Mouse (Mus musculus) gastrocnemius, adult 2 months (tissue): Measurements from ENCODE around the gene Cenpt. TPM values are rescaled to one million over a fixed set of nuclear protein-coding genes. Genes with fewer than 3 reads are reported as not detected.

Source experiments
- DNase-seq: peaks from one replicate; pipeline ENCODE4 v3.0.0; 2022
- H3K27ac ChIP-seq: fragments of 200-600 bp; 2 replicates; pipeline ENCODE4 v1.8.1; 2022; ENCODE audit warnings: mild to moderate bottlenecking
- H3K4me3 ChIP-seq: fragments of 200-600 bp; 2 replicates; pipeline ENCODE4 v1.8.1; 2022; ENCODE audit warnings: mild to moderate bottlenecking, moderate library complexity
- CTCF ChIP-seq: fragments of 200-600 bp; IDR thresholded peaks from 2 replicates; pipeline ENCODE4 v1.8.1; 2022; ENCODE audit warnings: antibody characterized with exemption, mild to moderate bottlenecking, moderate library complexity
- intact Hi-C: fragments of 180-260 bp; cut with DNase I; formaldehyde crosslinking; loops from one replicate; pipeline ENCODE4 v1.15.1; 2025
- long read RNA-seq, 2 experiments: library from polyadenylated mRNA; stranded (forward); transcript quantifications; one replicate each; pipeline ENCODE4 v2.0.0; 2021
- total RNA-seq, 2 experiments: library from RNA; stranded (reverse); gene quantifications; 2 replicates each; pipeline ENCODE4 v1.2.3; 2021

Gene Cenpt
- total RNA-seq, result 1 to 10 TPM; 1.0 to 1.8 TPM
- long read RNA-seq, experiment 1, partial matches to known transcripts, result 0 of 3 reads
- long read RNA-seq, experiment 1, other reads (novel, unspliced or antisense), result 1 of 3 reads
- long read RNA-seq, experiment 2, partial matches to known transcripts, result 0 of 2 reads
- long read RNA-seq, experiment 2, other reads (novel, unspliced or antisense), result 2 of 2 reads

- intact Hi-C loops, result loop anchor here (5.0 kb wide), 2 partner anchors 49 to 79 kb away; partner anchors contain the start of genes Ctrl and Pskh1
- peak within 1 kb of the TSS; percentile 97 for H3K4me3 ChIP-seq
- no peak for TF ChIP-seq CTCF
- peak within 1 kb of the TSS; percentile 79 for H3K27ac ChIP-seq
- DNase-seq, result no peak
Observed at GRCm38 (mm10) chr8:105853178-105853577, at the start of gene Cenpt. Gene Cenpt, minus strand, starts transcription at chr8:105853278.

DNA sequence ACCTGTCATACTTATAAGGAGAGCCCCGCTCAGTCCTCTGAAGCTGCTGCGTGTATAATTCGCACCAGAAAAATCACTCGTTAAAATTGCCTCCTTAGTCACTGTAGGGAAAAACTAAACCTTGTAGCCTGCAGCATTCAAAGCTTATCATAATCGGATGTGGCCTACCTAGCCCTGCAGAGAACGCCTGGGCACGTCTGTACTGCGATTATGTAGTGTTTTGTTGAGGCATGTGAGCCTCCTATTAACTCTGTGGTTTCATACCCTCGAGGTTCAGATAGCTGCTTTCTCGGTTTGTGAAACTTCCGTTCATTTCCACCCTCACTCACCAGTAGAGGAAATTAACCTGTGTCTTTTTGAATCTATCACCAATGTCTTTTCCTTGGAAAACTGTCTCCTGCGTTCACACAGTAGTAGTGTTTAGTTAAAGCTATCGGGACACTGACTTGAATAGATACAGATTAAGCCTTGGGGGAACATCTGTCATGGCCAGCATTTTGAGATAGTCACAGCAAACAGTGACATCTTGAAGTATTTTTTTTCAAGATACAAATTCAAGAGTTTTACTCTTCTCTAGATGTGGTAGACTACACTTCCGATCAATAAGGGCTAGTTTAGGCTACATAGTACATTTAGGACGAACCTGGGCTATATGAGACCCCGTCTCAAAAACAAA lies 48.0 kb upstream of the Cenpt start:
- TF ChIP-seq CTCF, result no peak
- DNase-seq, result no peak
- Histone ChIP-seq H3K4me3 (peak overlapping the region; percentile 93), H3K27ac (peak overlapping the region; percentile 98)
- intact Hi-C loops, result loop anchor here (1.0 to 5.0 kb wide), 2 partner anchors 49 to 110 kb away; partner anchors contain the start of genes Cenpt and Ddx28

DNA sequence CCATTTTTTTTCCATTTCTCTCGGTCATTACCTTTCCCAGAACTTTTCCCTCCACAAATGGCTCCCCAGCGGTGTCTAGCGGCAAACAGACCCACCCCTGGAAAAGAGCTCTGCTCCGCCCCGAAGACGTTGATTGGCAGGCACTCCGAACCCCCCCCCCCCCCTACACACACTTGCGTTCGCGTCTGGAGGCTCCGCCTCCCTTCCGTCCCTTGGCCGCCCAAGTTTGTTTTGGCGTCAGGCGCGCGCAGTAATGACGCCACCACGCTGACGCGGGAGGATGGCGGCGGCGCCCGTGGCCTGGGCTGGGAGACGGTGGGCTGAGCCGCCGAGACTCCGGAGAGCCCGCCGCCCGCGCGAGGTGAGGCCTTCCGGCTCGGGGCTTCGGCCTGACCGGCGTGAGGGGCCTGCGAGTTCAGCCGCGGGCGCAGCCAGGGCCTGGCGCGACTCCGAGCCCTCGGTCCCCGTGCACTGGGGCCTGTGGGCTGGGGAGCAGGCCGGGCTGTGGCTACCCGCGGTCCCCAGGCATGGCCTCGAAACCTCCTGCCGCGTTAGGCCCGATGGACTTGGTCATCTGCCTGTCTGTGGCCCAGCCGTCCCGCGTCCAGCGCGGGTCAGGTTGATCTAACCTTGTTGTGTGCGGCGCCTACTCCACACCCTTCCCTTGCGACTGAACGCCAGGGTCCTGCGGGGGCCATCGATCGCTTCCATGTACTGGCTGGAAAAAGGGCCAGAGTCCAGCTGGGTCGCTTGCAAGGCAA lies 47.3 kb upstream of the Cenpt start, which contains the start of gene Pskh1:
Gene Pskh1 (plus strand): TSS at position 262 of the 761 bp plus-strand sequence.
- intact Hi-C loops, result loop anchor here (5.0 kb wide), 1 partner anchor 48 kb away; the partner anchor contains the start of gene Cenpt
- no peak for TF ChIP-seq CTCF
- H3K4me3 ChIP-seq, result peak within 1 kb of the TSS; percentile 93
- peak within 1 kb of the TSS; percentile 98 for H3K27ac ChIP-seq
- DNase-seq, result peak; percentile 95

DNA sequence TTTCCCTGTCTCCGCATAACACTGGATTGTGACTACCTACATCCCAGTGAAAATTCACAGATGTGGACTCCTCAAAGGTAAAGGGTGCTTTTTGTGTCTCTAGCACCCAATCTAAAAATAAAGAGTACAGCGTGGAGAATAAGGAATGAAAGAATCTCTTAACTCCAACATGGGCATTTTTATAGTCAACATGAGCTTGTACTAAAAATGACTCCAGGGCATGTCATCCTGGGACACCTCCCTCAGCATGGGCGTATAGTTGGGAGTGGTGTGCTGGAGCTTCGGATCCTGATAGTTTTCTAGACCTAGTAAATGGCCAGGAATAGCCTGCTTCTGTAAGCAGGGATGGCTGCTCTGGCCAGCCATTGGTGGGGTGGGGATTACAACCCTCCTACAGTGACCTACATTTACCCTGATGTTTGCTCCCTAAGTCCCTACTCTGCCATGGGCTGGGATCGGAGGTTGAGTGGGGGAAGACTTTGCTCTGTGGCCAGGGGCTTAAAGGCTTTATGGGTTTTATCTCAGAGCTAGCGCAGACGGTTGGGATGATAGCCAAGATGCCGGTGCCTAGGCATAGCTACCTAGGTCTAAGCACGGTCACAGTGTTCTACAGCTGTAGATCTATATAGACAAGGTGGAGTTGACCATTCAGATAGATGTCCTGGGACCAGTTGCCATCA lies 44.9 kb upstream of the Cenpt start:
- no peak for TF ChIP-seq CTCF
- DNase-seq, result no peak
- H3K27ac ChIP-seq, result peak overlapping the region; percentile 58
- no peak overlapping the region for H3K4me3 ChIP-seq
- intact Hi-C loops, result no loop called here

DNA sequence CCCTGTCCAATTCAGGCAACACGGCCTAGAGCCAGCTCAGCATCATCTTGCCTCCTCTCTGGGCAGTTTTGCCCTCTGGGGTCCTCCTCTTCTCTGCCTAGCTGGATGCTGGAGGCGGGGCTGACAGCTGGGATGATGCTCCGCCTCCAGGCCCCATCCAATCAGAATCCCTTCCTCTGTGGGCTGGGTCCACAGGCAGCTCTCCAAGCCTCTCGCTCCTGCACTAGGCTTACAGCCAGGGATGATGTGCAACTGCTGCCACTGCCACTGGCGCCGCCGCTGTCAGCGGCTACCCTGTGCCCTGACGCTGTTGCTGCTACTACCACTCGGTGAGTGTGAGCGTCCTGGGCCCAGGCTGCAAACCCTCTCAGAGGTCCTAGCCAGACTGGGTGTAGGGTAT lies 40.3 kb upstream of the Cenpt start, which contains the start of gene Nrn1l:
Gene Nrn1l (plus strand): TSS at position 229 of the 400 bp plus-strand sequence.
- H3K4me3 ChIP-seq, result no peak within 1 kb of the TSS
- intact Hi-C loops, result loop anchor here (5.0 kb wide), 1 partner anchor 39 kb away; the partner anchor contains the start of gene Ctrl
- DNase-seq, result peak; percentile 83
- TF ChIP-seq CTCF, result no peak
- H3K27ac ChIP-seq, result peak within 1 kb of the TSS; percentile 56

- H3K27ac ChIP-seq, result no peak overlapping the region
- intact Hi-C loops, result loop anchor here (5.0 kb wide), 1 partner anchor 40 kb away; the partner anchor contains the start of gene Ctrl
- no peak overlapping the region for H3K4me3 ChIP-seq
- peak; percentile 24 for DNase-seq
- TF ChIP-seq CTCF, result peak; percentile 57
Observed at GRCm38 (mm10) chr8:105892432-105892831, 39.4 kb upstream of the Cenpt start.

DNA sequence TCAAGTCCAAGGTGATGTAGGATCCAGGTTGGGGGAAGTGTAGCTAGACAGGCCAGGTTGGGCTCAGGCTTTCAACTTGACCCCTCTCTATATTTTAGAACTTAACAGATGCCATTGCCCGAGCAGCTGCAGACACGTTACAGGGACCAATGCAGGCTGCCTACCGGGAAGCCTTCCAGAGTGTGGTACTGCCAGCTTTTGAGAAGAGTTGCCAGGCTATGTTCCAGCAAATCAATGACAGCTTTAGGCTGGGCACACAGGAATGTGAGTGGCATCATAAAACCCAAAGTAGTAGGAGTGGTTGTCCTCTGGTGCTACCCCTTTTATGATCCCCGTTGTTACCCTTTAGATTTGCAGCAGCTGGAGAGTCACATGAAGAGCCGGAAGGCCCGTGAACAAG lies 37.8 kb upstream of the Cenpt start:
- no peak for TF ChIP-seq CTCF
- DNase-seq, result peak; percentile 72
- intact Hi-C loops, result loop anchor here (5.0 kb wide), 1 partner anchor 41 kb away; the partner anchor contains the start of gene Ctrl
- peak overlapping the region; percentile 73 for H3K27ac ChIP-seq
- no peak overlapping the region for H3K4me3 ChIP-seq

DNA sequence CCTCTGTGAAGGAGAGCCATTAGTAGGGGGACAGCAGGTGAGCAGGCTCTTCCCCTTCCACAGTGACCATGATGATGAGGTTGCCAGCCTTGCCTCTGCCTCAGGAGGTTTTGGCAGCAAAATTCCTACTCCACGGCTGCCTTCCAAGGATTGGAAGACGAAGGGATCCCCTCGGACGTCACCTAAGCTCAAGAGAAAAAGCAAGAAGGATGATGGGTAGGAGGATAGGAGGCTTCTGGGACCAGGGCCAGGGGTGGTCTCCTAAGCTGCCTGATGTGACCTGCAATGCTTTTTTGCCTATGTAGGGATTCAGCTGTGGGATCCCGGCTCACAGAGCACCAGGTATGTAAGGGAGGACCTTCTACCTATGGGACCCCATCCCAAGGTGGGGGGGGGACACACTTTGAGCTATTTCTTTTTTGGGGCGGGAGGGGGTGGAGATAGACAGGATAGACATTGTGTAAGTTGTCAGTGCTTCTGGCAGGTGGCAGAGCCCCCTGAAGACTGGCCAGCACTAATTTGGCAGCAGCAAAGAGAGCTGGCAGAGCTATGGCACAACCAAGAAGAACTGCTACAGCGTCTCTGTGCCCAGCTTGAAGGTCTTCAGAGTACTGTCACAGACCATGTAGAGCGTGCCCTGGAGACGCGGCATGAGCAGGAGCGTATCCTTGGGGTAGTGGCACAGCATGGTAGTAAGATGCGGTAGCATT lies 36.8 kb upstream of the Cenpt start:
- H3K4me3 ChIP-seq, result no peak overlapping the region
- no peak for TF ChIP-seq CTCF

GRCm38 (mm10) chr8:105880754-105881520 lies 27.9 kb upstream of the Cenpt start, which contains the start of gene Edc4:
Gene Edc4, plus strand, starts transcription at chr8:105880881.
- intact Hi-C loops, result no loop called here
- DNase-seq, result peak; percentile 89
- no peak for TF ChIP-seq CTCF
- H3K27ac ChIP-seq, result peak within 1 kb of the TSS; percentile 94
- peak within 1 kb of the TSS; percentile 74 for H3K4me3 ChIP-seq

More for the DNA sequence above, 36.8 kb upstream of the Cenpt start:
- no peak for DNase-seq
- intact Hi-C loops, result loop anchor here (5.0 kb wide), 1 partner anchor 42 kb away; the partner anchor contains the start of gene Ctrl
- H3K27ac ChIP-seq, result peak overlapping the region; percentile 73

DNA sequence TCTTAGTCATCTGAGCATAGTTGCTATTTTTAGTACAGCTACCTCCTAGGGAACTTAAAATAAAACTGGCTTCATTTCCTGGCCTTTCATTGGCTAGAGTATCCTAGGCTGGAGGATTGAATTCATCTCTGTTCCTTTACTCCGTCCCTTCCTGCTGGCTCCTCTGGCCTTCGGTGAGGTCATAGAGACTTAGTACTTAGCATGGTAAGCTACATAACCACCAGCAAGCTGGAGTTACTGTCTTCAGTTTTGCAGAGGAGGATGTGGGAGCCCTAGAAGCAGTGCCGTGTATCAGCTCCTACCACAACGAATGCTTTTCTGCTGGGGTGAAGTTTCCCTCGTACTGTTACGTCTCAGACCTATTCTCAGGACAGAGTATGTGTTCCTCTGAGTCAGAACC lies 21.2 kb upstream of the Cenpt start:
- H3K4me3 ChIP-seq, result peak overlapping the region; percentile 65
- TF ChIP-seq CTCF, result no peak
- H3K27ac ChIP-seq, result peak overlapping the region; percentile 92
- intact Hi-C loops, result no loop called here
- DNase-seq, result peak; percentile 70
